Mouse (Mus musculus) ES-Bruce4 (cell line): Measurements from ENCODE around the gene C130060K24Rik. TPM values are rescaled to one million over a fixed set of nuclear protein-coding genes. Genes with fewer than 3 reads are reported as not detected.

Source experiments
- H3K27ac ChIP-seq: 2 replicates; pipeline ENCODE4 v1.5.1; 2012; ENCODE audit warnings: low read length, inconsistent platforms; ENCODE audit not compliant: insufficient read depth
- H3K27me3 ChIP-seq: 2 replicates; pipeline ENCODE4 v1.6.1; 2012; ENCODE audit warnings: mild to moderate bottlenecking, low read length, inconsistent platforms; ENCODE audit not compliant: control insufficient read depth, poor library complexity, insufficient read depth, severe bottlenecking
- H3K36me3 ChIP-seq: 2 replicates; pipeline ENCODE4 v1.6.1; 2012; ENCODE audit warnings: inconsistent platforms, mild to moderate bottlenecking, low read length, moderate library complexity; ENCODE audit not compliant: control insufficient read depth, poor library complexity, insufficient read depth, severe bottlenecking
- H3K4me1 ChIP-seq: one replicate; pipeline ENCODE4 v1.8.1; 2011; ENCODE audit warnings: low read length; ENCODE audit not compliant: control insufficient read depth, insufficient read depth
- H3K4me3 ChIP-seq: 2 replicates; pipeline ENCODE4 v1.5.1; 2011; ENCODE audit warnings: low read depth, mild to moderate bottlenecking, low read length
- H3K9ac ChIP-seq: 2 replicates; pipeline ENCODE4 v1.6.1; 2012; ENCODE audit warnings: low read depth, mild to moderate bottlenecking, inconsistent platforms; ENCODE audit not compliant: poor library complexity, severe bottlenecking
- H3K9me3 ChIP-seq: replicated peaks from 2 replicates; pipeline ENCODE4 v1.6.1; 2012; ENCODE audit warnings: mild to moderate bottlenecking, low read length, inconsistent platforms; ENCODE audit not compliant: control insufficient read depth, poor library complexity, insufficient read depth, severe bottlenecking
- CTCF ChIP-seq: IDR thresholded peaks from one replicate; pipeline ENCODE4 v1.8.1; 2011; ENCODE audit warnings: low read depth, low read length
- EP300 ChIP-seq: IDR thresholded peaks from 2 replicates; pipeline ENCODE4 v1.6.1; 2011; ENCODE audit warnings: low read depth, low read length; ENCODE audit not compliant: insufficient read depth
- POLR2A ChIP-seq: IDR thresholded peaks from one replicate; pipeline ENCODE4 v1.8.1; 2011; ENCODE audit warnings: low read length; ENCODE audit not compliant: insufficient read depth
- polyA plus RNA-seq: library from polyadenylated mRNA; stranded (reverse); fragments of >200 nt; gene quantifications from 2 replicates; pipeline ENCODE4 v1.2.4, GENCODE M21; 2011; ENCODE audit warnings: low read depth; ENCODE audit not compliant: missing spikeins, insufficient read depth, insufficient read length

C130060K24Rik gene
- polyA plus RNA-seq, 1 experiment: not detected

DNA sequence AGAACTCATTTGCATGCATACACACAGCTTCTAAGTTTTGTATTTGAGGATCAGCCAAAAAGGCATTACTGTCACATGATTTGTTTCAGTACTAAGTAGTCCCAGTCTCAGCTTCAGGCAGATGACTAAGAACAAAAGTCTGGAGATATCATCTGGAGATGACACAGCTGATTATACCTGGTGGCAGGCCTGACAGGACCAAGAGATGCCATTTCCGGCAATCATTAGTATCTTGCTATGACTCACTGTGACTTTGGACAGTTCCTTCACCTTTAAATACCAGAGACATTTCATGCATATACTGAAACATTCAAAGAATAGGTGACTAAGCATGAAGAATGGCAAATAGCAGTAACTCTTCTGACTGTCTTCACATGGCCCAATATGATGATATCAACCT lies 84.4 kb downstream of the C130060K24Rik start:
- H3K27ac ChIP-seq: no peak overlapping the region

GRCm38 (mm10) chr6:65470320-65470719 lies 89.4 kb downstream of the C130060K24Rik start:
- Histone ChIP-seq H3K27ac (no peak overlapping the region), H3K4me3 (no peak overlapping the region), H3K9ac (no peak overlapping the region)

More for the DNA sequence above, 84.4 kb downstream of the C130060K24Rik start:
- Histone ChIP-seq H3K4me1 (no peaks in the 10 kb centered on the region), H3K9me3 (peaks cover 3% of the 10 kb centered on the region; the same call in 1 of the 2 replicates), H3K4me3 (no peak overlapping the region), H3K36me3 (no peaks in the 10 kb centered on the region), H3K9ac (no peak overlapping the region), H3K27me3 (no peaks in the 10 kb centered on the region)
- no peak for TF ChIP-seq CTCF
- no peak for TF ChIP-seq EP300
- TF ChIP-seq POLR2A: no peak

DNA sequence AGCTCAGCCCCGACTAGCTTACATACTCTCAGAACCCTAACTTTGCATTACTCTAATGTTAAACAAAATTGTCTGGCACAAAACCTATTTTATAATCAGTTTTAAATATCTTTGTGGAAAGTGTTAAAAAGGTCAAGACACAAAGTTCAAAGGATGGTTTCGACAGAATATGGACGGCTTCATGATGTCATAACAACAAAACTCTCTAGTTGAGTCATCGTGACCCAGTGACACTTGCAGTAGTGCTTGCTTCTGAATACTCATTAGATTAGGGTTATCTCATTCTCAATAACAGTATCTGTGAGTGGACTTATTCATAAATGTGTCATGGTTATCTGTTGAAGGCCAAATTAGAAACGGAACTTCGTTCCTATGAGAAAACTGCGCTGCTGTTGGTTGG lies 91.5 kb downstream of the C130060K24Rik start:
- Histone ChIP-seq H3K27ac (no peak overlapping the region), H3K4me3 (no peak overlapping the region), H3K27me3 (no peaks in the 10 kb centered on the region), H3K9me3 (peaks cover 3% of the 10 kb centered on the region; the same call in 1 of the 2 replicates), H3K4me1 (no peaks in the 10 kb centered on the region), H3K36me3 (no peaks in the 10 kb centered on the region), H3K9ac (no peak overlapping the region)
- TF ChIP-seq CTCF: no peak
- TF ChIP-seq EP300: no peak
- TF ChIP-seq POLR2A: no peak

More at GRCm38 (mm10) chr6:65470320-65470719, 89.4 kb downstream of the C130060K24Rik start:
- H3K36me3 ChIP-seq: no peaks in the 10 kb centered on the region
- H3K27me3 ChIP-seq: no peaks in the 10 kb centered on the region
- no peaks in the 10 kb centered on the region for H3K4me1 ChIP-seq
- TF ChIP-seq CTCF: no peak
- TF ChIP-seq EP300: no peak
- TF ChIP-seq POLR2A: no peak
- H3K9me3 ChIP-seq: peaks cover 3% of the 10 kb centered on the region; the same call in 1 of the 2 replicates

DNA sequence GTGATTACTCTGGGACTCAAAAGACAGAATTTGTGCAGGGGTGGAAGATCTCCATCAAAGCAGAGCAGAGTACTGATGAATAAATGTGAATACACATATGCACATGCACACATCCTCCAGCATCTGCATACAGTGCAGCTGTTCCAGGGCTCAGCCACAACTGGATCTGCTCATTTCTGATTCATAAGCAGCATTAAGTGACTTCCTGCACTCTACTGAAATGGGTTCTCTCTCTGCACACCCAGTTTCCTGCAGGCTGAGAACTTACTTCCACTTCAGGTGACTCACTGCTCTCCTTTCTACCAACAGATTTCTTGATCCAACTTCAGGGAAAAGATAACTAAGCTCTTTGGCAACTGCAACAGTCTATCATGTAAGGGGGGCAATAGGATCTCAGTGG lies 117.9 kb downstream of the C130060K24Rik start:
- TF ChIP-seq CTCF (no peak), POLR2A (no peak), EP300 (no peak)

More for the DNA sequence above, 117.9 kb downstream of the C130060K24Rik start:
- no peaks in the 10 kb centered on the region for H3K9me3 ChIP-seq
- H3K9ac ChIP-seq: no peak overlapping the region
- H3K27me3 ChIP-seq: no peaks in the 10 kb centered on the region
- H3K36me3 ChIP-seq: no peaks in the 10 kb centered on the region
- no peak overlapping the region for H3K27ac ChIP-seq
- no peaks in the 10 kb centered on the region for H3K4me1 ChIP-seq
- no peak overlapping the region for H3K4me3 ChIP-seq

Other genes with a start within 250 kb of the C130060K24Rik start
- not detected in 2 replicates for gene Hpgds, start 236.2 kb upstream of the C130060K24Rik start, polyA plus RNA-seq
- gene Tnip3, start 144.2 kb downstream of the C130060K24Rik start, polyA plus RNA-seq: not detected in 2 replicates